Mouse (Mus musculus) urinary bladder, postnatal 14 days (tissue): ENCODE measurements around the gene Mdm2.
"Not testable (repeated sequence)": the region's sequence is repeated elsewhere in the genome, so short reads cannot be mapped to it uniquely, and the experiment has no call there.

ENCODE experiments used
- DNase-seq: peaks from one replicate; pipeline ENCODE4 v3.0.0; 2021; ENCODE audit warnings: low spot score

Mdm2 gene

DNA sequence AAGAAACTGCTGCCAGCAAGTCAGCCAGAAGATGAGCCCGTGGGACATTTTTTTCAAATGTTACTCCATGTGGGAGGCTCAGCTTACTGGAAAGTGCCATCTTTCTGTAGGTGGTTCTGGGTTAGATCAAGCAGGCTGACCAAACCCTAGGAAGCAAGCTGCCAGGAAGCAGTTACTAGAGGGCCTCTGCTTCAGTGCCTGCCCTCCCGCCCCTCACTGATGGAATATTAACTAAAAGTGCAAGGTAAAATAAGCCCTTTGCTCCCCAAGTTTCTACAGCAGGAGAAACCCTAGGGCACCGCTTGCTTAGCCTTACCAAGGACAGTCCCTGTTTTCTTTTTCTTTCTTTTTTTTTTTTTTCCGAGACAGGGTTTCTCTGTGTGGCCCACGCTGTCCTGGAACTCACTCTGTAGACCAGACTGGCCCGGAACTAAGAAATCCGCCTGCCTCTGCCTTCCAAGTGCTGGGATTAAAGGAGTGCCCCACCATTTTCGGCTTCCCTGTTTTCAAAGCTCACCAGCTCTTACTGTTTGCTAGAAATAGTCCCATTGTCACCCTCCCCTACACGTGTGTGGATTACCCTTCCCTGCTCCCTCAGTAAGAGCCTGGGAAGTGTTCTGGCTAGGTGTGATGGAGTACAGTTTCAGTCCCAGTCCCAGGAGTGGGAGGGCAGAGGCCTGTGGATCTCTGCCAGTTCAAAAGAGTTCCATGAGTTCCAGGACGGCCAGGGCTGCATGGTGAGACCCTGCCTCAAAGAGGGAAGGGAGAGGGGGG is 37.9 kb upstream of the Mdm2 start:
- DNase-seq = no peak

DNA sequence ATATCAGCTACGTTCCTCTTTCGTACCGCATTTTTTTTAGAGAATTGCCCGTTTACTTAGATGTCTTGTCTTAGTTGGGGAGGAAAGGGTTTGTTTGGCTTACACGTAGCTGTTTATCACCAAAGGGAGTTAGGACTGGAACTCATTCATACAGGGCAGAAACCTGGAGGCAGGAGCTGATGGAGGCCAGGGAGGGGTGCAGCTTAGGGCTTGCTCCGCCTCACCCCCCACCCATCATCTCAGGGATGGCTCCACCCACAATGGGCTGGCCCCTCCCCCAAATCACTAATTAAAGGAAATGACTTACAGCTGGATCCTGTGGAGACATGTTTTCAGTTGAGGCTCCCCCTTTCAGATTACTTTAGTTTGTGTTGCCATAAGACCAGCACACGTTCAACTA is 37.2 kb upstream of the Mdm2 start:
- no peak for DNase-seq

DNA sequence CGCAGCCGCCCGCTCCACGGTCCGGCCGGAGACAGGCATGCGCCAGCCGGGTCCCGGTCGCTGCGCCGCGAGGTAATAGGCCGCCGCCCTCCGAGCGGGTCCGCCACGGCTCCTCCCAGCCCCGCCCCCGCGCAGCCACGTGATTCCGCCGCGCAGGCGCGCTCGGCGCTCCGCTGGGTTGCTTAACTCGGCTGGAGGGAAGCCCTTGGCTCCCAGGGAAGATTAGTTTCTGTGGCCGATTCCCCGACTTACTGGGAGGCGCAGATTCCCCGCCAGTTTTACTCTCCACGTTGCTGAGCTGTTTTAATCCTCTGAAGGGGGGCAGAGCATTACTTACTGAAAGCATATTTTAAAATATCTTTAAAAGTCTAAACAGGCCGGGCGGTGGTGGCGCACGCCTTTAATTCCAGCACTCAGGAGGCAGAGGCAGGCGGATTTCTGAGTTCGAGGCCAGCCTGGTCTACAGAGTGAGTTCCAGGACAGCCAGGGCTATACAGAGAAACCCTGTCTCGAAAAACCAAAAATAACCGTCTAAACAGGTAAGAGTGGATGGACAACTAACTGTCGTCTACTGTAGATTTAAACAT is 35.8 kb upstream of the Mdm2 start, which contains the start of gene Slc35e3:
Slc35e3 (minus strand) TSS at position 69 of the 587 bp plus-strand sequence.
- peak; percentile 98 for DNase-seq

GRCm38 (mm10) chr10:117745570-117746296 is 35.2 kb upstream of the Mdm2 start:
- not testable (repeated sequence) for DNase-seq

DNA sequence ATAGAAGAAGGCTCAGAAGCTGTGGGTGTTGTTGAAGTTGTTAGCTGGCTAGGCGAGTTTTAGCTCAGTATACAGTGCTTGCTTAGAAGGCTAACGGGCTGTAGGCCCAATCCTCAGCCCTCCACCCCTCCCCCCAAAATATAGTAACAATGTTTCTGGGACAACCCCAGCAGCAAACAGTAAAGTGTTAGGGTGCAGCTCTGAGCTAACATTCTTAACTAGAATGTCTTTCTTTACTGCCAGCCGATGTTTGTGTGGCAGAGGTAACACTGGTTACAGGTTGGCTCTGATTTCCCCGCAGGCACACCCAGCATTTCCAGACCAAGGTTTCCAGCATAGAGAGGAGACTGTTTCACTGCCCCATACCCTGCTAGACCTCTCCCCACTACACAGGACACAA is 33.4 kb upstream of the Mdm2 start:
- no peak for DNase-seq

GRCm38 (mm10) chr10:117743182-117743581 is 32.6 kb upstream of the Mdm2 start:
- DNase-seq = no peak

DNA sequence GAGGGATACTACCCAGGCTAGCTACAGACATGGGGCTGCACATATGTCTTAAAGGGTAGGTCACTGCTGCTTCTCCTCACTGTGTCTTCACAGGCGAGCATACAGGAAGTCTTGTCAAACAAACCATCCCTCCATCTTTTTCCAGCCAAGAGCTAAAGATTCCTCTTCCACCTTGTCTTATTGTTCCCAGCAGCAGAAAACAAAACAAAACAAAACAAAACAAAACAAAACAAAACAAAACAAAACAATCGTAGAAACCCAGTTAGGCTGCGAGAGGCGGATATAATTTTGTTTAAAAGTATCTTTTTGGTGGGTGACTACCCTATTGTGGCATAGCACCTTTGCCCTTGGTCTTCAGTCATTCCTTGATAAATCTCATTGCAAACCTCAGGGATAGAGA is 32.1 kb upstream of the Mdm2 start:
- no peak for DNase-seq

DNA sequence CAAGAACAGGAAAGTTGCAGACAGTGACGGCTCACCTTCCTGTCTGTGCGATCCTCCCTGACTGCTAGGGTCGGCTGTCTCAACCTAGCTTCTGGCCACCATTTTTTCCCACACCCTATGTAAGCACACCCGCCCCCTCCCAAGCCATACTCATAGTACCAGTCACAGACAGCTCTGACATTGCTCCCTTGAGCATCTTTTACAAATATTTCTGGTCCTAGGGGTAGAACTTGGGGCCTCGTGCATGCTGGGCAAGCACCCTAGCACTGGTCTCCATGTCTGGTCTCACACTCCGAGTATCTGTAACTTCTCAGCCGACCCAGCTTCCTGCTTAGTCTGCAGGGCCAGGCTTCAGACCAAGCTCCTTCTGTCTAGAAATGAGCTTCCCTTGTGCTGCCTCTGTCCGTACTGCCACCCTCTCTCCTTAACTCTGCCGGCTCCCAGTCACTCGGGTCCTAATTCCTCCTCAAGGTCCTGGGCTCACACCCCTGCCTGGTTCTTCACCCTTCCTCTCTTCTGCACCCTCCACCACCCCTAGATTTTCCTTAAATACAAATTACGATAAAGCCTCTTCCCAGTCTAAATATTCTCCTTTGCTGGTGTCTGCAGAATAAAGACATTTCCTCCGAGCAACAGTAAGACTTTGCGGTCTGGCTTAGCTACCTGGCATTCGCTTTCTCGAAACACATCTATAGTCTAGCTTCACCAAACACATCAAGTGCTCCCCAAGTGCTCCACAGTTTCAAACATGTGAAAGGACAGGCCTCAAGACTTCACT is 31.3 kb upstream of the Mdm2 start:
- DNase-seq = no peak

DNA sequence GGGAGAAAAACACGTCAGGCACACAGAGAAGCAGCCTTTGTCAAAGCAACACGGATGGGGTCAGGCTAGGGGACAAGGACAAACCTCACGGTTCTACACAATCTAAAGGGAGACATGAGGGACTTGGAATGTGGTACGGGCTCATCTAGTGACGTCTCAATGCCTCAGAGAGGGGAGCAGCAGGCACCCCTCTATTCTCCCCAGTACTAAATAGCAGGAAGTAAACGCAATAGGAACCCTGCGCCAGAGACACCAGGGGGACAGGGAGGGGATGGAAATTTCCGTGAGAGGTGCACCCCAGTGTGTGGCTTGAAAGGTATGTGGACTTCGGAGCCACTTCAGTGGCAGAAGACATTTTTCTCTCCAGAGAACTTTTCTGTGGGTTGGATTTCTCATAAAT is 30.4 kb upstream of the Mdm2 start:
- no peak for DNase-seq

DNA sequence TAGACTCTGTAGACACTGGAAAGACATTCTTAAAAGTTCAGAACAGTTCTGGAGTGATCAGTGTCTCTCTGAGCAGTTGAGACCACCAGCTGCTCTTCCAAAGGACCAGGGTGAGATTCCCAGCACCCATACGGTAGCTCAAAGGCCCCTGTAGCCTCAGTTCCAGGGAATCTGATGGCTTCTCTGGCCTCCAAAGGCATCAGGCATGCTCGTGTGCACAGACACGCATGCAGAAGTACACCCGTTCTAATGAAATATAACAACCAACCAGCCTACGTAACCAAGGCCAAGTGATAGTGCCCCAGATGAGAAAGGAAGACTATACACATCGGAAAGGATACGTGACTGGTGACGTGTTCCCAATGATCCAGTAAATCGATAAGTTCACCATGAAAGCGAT is 29.6 kb upstream of the Mdm2 start:
- DNase-seq = no peak

- DNase-seq = no peak
These were observed 29.0 kb upstream of the Mdm2 start for GRCm38 (mm10) chr10:117739648-117739948.

DNA sequence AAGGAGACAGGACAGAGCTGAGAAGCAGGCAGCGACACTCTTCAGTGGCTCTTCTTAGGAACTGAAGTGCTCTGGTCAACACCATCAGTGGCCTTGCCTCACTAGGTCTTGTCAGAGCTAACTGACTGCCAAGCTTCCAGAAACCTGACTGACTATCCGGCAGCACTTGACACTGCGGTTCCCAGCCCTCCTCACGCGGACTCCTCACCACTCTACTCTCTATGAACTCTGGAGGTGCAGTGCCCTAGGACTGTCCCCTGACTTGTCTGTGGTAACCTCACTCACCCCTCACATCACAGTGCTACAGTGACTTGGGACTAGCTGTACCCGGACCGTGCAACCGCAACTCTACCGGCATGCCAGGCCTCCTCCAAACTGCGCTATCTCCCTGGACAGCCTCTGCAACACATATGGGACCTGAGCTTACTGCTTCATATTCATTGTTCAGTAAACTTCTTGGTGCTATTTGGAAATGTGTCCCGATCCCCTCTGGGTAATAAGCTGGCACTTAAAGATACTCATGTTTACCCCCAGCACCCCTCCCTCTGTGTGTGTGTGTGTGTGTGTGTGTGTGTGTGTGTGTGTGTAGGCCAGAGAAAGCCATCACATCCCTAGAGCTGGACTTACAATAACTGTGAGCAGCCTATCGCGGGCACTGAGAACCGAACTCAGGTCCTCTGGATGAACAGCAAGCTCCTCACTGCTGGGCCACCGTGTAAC is 28.5 kb upstream of the Mdm2 start:
- DNase-seq = no peak

- DNase-seq = no peak
These were observed 27.8 kb upstream of the Mdm2 start for GRCm38 (mm10) chr10:117738140-117738921.

DNA sequence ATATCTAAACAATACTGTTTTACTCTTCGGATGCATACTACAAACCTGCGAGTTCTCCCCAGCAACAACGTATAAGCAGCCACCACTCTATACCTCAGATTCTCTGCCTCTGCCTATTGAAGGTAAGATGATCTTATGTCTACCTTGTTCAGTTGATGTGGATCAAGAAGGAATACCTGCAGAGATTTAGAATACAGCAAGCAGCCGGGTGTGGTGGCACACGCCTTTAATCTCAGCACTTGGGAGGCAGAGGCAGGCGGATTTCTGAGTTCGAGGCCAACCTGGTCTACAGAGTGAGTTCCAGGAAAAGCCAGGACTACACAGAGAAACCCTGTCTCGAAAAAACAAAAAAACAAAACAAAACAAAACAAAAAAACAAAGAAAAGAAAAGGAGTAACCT is 26.9 kb upstream of the Mdm2 start:
- not testable (repeated sequence) for DNase-seq

GRCm38 (mm10) chr10:117737075-117737474 is 26.5 kb upstream of the Mdm2 start:
- no peak for DNase-seq

GRCm38 (mm10) chr10:117736573-117736972 is 26.0 kb upstream of the Mdm2 start:
- DNase-seq = no peak

DNA sequence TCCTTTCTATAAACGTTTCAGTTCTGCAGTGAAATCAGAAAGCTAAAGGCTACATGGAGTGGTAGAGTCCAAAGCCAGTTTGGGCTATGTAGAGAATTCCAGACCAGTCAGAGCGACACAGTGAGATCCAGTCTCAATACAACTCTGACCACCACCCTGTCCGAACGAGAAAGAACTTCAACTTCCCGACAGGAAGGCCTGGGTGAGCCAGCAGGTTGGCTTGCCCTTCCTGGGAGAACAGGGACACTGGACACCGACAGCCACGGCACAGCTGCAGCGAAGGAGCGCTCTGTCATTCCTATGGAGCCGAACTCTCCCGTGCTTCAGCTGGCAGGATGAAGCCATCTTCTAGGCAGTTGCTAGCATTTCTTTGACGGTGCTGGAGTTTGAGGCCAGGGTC is 24.8 kb upstream of the Mdm2 start:
- DNase-seq = not testable (repeated sequence)

GRCm38 (mm10) chr10:117734104-117734852 is 23.7 kb upstream of the Mdm2 start:
- not testable (repeated sequence) for DNase-seq

DNA sequence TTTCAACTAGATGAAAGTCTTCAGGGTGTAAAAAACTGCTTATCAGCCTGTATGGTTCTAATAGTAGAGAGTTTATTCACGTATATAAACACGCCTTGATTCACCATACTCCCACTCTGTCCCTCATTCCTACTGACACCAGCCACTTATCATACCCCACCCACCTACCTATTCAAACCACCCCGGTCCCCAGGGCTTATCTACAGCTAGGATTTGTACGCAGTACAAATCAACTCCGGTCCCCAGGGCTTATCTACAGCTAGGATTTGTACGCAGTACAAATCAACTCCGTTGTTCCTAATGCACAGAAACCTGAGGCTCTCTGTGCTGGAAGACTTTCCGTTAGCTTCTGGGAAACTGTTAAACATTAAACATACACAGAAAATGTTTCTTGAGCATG is 23.1 kb upstream of the Mdm2 start:
- DNase-seq = not testable (repeated sequence)

- DNase-seq = no peak
These were observed 22.5 kb upstream of the Mdm2 start for GRCm38 (mm10) chr10:117732962-117733592.
